Mouse (Mus musculus): Measurements from ENCODE around the gene Wnt2b. TPM values are rescaled to one million over a fixed set of nuclear protein-coding genes. Genes with fewer than 3 reads are reported as not detected.

Wnt2b gene
- total RNA-seq (2023) = 0.21 to 0.22 TPM in 2 of 4 replicates, not detected in the others

DNA sequence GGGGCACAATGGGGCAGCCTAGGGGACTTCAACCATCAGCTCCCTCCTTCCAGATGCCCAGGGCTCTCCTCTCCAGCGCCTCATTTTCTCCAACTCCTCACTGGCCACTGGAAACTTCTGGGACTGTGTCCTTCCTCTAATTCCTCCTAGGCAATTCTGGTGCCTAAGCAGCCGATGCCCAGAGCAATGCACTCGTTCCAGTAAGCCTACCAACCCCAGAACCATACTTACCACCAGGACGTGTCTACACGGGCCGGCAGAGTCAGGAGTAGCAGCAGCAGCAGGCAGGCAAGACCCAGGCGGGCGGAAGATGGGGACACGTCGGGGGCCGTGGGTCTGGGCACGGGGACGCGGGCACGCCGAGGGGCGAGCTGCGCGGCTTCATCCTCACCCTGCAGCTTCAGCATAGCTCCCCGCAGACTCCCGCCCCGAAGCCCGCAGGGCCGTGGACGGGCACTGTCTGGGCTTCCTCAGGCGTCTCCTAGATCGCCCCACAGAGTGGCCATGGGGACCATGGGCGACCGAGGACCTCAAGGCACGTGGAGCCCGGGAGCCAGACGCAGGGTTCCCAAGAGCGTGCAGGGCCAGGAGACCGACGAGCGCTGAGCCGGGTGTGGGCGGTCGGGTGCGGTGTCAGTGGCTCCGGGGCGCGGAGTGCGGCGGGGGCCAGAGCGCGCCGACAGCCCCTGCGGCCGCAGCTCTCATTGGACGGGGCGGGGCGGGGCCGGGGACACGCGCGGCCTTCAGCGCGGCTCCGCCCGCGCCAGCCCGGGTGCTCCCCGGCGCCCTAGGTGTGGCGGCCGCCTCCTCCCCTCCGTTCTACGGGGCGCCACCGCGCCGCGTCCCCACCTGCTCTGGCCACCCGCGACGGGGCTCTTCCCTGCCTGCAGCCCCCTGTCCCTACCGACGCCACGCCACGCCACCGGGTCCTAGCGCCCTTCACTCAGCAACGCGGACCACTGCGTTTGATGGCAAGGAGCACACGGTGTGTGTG lies at the start of gene Wnt2b:
TSS of gene Wnt2b (minus strand) at position 856 of the 994 bp plus-strand sequence.

Other genes starting within 250 kb of the Wnt2b start
- gene Ppm1j, start 180.9 kb downstream of the Wnt2b start, total RNA-seq (2023) = 0.46 to 2.3 TPM in 2 of 4 replicates, not detected in the others
- not detected in 4 replicates for gene Fam19a3, start 180.1 kb downstream of the Wnt2b start, total RNA-seq (2023)
- gene Rhoc, start 173.5 kb downstream of the Wnt2b start, total RNA-seq (2023) = not detected in 4 replicates
- 23.0 to 27.7 TPM (median 25.2 TPM) in 4 replicates for gene Mov10, start 143.4 kb downstream of the Wnt2b start, total RNA-seq (2023)
- gene St7l, start 97.9 kb downstream of the Wnt2b start, total RNA-seq (2023) = 18.7 to 24.2 TPM (median 21.5 TPM) in 4 replicates
- gene Capza1, start 97.4 kb downstream of the Wnt2b start, total RNA-seq (2023) = 148 to 173 TPM (median 165 TPM) in 4 replicates
- 0.15 to 0.56 TPM (median 0.35 TPM) in 3 of 4 replicates, not detected in the other for gene Cttnbp2nl, start 91.2 kb upstream of the Wnt2b start, total RNA-seq (2023)
- gene 4930564D02Rik, start 104.9 kb upstream of the Wnt2b start, total RNA-seq (2023) = not detected in 4 replicates